Mouse (Mus musculus) midbrain, embryonic 16.5 days (tissue): ENCODE results near the gene Adk. TPM values are rescaled to one million over a fixed set of nuclear protein-coding genes. Genes with fewer than 3 reads are reported as not detected.

Experiments used
- ATAC-seq: fragments of 200-750 bp; cut with Nextera tagmentation; 2 replicates; pipeline ENCODE4 v1.8.0; 2017; ENCODE audit warnings: moderate TSS enrichment
- H3K27ac ChIP-seq: fragments of 300-500 bp; sonication (generic); 2 replicates; pipeline ENCODE4 v1.5.1; 2014; ENCODE audit warnings: mild to moderate bottlenecking, low read length, mixed read lengths
- H3K27me3 ChIP-seq: fragments of 300-500 bp; sonication (generic); 2 replicates; pipeline ENCODE4 v1.6.1; 2014; ENCODE audit warnings: low read depth, low read length, mixed read lengths; ENCODE audit not compliant: control insufficient read depth, insufficient read depth
- H3K36me3 ChIP-seq: fragments of 300-500 bp; sonication (generic); 2 replicates; pipeline ENCODE4 v1.6.1; 2014; ENCODE audit warnings: mild to moderate bottlenecking, low read length, moderate library complexity, mixed read lengths; ENCODE audit not compliant: control insufficient read depth, insufficient read depth
- H3K4me1 ChIP-seq: fragments of 300-500 bp; sonication (generic); 2 replicates; pipeline ENCODE4 v1.6.1; 2014; ENCODE audit warnings: mild to moderate bottlenecking, low read length, mixed read lengths; ENCODE audit not compliant: control insufficient read depth, insufficient read depth
- H3K4me2 ChIP-seq: fragments of 300-500 bp; sonication (generic); 2 replicates; pipeline ENCODE4 v1.6.1; 2014; ENCODE audit warnings: mild to moderate bottlenecking, low read length, mixed read lengths
- H3K4me3 ChIP-seq: fragments of 300-500 bp; sonication (generic); 2 replicates; pipeline ENCODE4 v1.5.1; 2014; ENCODE audit warnings: low read depth, mild to moderate bottlenecking, low read length, moderate library complexity, mixed read lengths
- H3K9ac ChIP-seq: fragments of 300-500 bp; sonication (generic); 2 replicates; pipeline ENCODE4 v1.6.1; 2014; ENCODE audit warnings: low read depth, low read length, mixed read lengths
- H3K9me3 ChIP-seq: fragments of 300-500 bp; sonication (generic); replicated peaks from 2 replicates; pipeline ENCODE4 v1.6.1; 2014; ENCODE audit warnings: mild to moderate bottlenecking, low read length, mixed read lengths; ENCODE audit not compliant: control insufficient read depth, poor library complexity, severe bottlenecking
- WGBS: fragments of 180-500 bp; shearing (Covaris S2); extraction: QIAGEN DNeasy Blood & Tissue Kit; methylation state at CpG from one replicate; pipeline ENCODE4 v1.1.7; 2014; 5-methylcytosine and 5-hydroxymethylcytosine counted together
- polyA plus RNA-seq: library from polyadenylated mRNA; unstranded; fragments of >200 nt; fragmentation: Nextera tagmentation; extraction: Ambion mirVana; gene quantifications from 2 replicates; pipeline ENCODE4 v1.2.1, GENCODE M21; 2015

Gene Adk
- polyA plus RNA-seq, 1 experiment from 2014 or later, result 40.4 TPM

GRCm38 (mm10) chr14:21223456-21223855, 171.1 kb downstream of the Adk start:
- no peak for ATAC-seq
- Histone ChIP-seq H3K4me3 (no peak overlapping the region), H3K4me1 (peaks cover 18% of the 10 kb centered on the region), H3K9me3 (no peaks in the 10 kb centered on the region), H3K4me2 (no peak overlapping the region), H3K27me3 (no peaks in the 10 kb centered on the region), H3K27ac (no peak overlapping the region), H3K9ac (no peak overlapping the region), H3K36me3 (no peaks in the 10 kb centered on the region)
- 76% methylated on average over 6 of the region's 6 CpGs for WGBS

GRCm38 (mm10) chr14:21223971-21224635, 171.7 kb downstream of the Adk start:
- peaks cover 18% of the 10 kb centered on the region for H3K4me1 ChIP-seq
- no peak overlapping the region for H3K9ac ChIP-seq
- H3K27me3 ChIP-seq, result no peaks in the 10 kb centered on the region
- no peak for ATAC-seq
- WGBS, result 88% methylated on average over 3 of the region's 3 CpGs
- no peak overlapping the region for H3K27ac ChIP-seq
- no peak overlapping the region for H3K4me3 ChIP-seq
- no peak overlapping the region for H3K4me2 ChIP-seq
- H3K36me3 ChIP-seq, result no peaks in the 10 kb centered on the region
- H3K9me3 ChIP-seq, result no peaks in the 10 kb centered on the region

DNA sequence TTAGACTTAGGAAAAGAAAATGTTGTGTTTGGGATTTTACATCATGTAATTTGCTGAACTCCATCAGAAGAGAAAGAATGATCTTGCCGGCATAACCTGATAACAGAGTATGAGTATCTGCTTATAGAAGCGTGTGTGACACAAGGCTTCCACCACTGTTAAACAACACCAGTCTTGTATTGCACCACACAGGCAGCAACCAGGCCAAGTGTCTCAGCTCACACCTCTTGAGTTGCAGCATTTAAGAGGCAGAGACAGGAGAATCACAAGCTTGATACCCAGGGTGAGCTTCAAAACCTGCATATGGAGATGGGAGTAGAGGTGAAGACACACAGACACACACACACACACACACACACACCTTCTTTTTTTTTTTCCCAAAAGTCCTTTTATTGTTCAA, 184.7 kb downstream of the Adk start:
- Histone ChIP-seq H3K4me3 (no peak overlapping the region), H3K27ac (no peak overlapping the region), H3K27me3 (no peaks in the 10 kb centered on the region), H3K36me3 (no peaks in the 10 kb centered on the region), H3K4me2 (no peak overlapping the region), H3K9ac (no peak overlapping the region), H3K9me3 (no peaks in the 10 kb centered on the region), H3K4me1 (no peaks in the 10 kb centered on the region)
- WGBS, result 96% methylated on average over 2 of the region's 2 CpGs
- ATAC-seq, result no peak

DNA sequence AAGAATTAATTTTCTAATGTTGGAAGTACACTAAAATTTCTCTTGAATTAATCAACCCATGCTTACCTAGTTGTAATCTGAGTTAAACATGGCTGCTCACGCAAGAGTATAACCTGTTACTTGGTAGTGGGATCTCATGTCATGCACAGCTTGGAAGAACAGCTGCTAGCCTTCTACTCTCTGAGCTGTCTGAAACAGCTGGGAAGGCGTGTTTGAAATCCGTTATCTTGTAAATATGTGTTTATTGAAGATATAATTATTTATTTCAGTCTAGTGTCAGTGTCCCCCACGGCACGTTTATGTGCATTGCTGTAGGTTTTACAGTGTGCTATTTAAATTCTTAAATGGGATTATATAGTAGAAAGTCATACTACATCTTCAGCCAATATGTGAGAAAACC, 188.7 kb downstream of the Adk start:
- H3K27me3 ChIP-seq, result no peaks in the 10 kb centered on the region
- no peak overlapping the region for H3K4me3 ChIP-seq
- no peaks in the 10 kb centered on the region for H3K36me3 ChIP-seq
- no peak overlapping the region for H3K9ac ChIP-seq
- 89% methylated on average over 5 of the region's 5 CpGs for WGBS
- no peaks in the 10 kb centered on the region for H3K4me1 ChIP-seq
- H3K27ac ChIP-seq, result no peak overlapping the region
- no peak for ATAC-seq
- no peak overlapping the region for H3K4me2 ChIP-seq
- no peaks in the 10 kb centered on the region for H3K9me3 ChIP-seq

DNA sequence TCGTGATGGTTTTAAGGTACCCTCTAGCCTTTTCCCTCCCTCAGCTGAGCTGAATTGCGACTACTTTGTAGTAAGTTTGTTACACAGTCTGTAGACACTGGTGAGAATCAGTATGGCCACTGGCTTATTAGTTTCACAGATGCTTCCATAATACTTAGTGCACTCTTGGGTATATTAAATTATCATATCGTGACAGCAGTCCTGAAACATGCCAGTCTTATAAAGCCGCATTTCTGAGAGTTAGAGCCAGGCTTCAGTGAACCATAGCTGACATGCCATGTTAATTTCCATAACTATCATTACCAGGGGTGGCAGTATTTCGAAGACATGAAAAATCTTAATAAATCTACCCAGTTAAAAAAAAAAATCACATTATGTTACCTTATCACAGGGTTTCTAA, 199.0 kb downstream of the Adk start:
- Histone ChIP-seq H3K36me3 (no peaks in the 10 kb centered on the region), H3K9me3 (no peaks in the 10 kb centered on the region), H3K27ac (peak overlapping the region; percentile 69; the same call in 1 of the 2 replicates), H3K4me3 (no peak overlapping the region), H3K27me3 (no peaks in the 10 kb centered on the region), H3K9ac (no peak overlapping the region), H3K4me1 (peaks cover 16% of the 10 kb centered on the region), H3K4me2 (no peak overlapping the region)
- 0 out of 2 replicates have a peak, but pooled peaks have one; percentile 21 for ATAC-seq
- WGBS, result 15% methylated on average over 5 of the region's 5 CpGs

DNA sequence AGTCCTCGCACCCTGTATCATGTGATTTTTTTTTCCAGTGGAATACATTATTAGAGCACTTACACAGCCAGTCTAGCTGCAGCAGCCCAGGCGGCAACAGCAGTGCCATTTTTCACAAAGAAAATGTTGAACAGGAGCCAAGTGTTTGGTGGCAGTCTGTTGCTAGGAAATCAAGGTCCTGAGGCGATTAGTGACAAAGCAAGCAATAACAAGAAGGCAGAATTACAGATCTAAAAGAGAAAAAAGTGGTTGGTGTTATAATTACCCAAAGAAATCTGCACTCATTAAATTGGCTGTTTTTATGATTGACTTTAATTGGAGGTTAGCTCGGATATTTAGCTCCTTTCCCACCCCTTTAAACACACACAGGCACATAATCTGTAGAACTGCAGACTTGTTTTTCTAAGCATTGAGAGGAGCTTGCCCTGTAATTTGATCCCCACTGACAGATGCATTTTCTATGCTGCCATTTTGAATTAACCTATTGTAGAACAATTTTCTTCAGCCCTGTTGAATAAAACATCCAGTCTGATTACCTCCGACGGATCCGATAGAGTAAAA, 200.0 kb downstream of the Adk start:
- no peak overlapping the region for H3K4me3 ChIP-seq
- H3K27ac ChIP-seq, result peak overlapping the region; percentile 88
- peak overlapping the region; percentile 38; the same call in 1 of the 2 replicates for H3K9ac ChIP-seq
- WGBS, result 4% methylated on average over 7 of the region's 7 CpGs
- peak; percentile 92 for ATAC-seq
- no peaks in the 10 kb centered on the region for H3K36me3 ChIP-seq
- H3K4me2 ChIP-seq, result peak overlapping the region; percentile 41
- H3K9me3 ChIP-seq, result no peaks in the 10 kb centered on the region
- peaks cover 16% of the 10 kb centered on the region for H3K4me1 ChIP-seq
- H3K27me3 ChIP-seq, result no peaks in the 10 kb centered on the region

- ATAC-seq, result peak; percentile 72
- Histone ChIP-seq H3K9ac (no peak overlapping the region), H3K27me3 (no peaks in the 10 kb centered on the region), H3K4me1 (peaks cover 16% of the 10 kb centered on the region), H3K36me3 (no peaks in the 10 kb centered on the region), H3K4me3 (no peak overlapping the region), H3K4me2 (0 out of 2 replicates have a peak overlapping the region, but pooled peaks have one; percentile 2), H3K27ac (peak overlapping the region; percentile 71), H3K9me3 (no peaks in the 10 kb centered on the region)
- 6% methylated on average over 5 of the region's 5 CpGs for WGBS
Observed at GRCm38 (mm10) chr14:21253321-21253992, 201.1 kb downstream of the Adk start.

- H3K4me3 ChIP-seq, result no peak overlapping the region
- H3K36me3 ChIP-seq, result no peaks in the 10 kb centered on the region
- H3K9ac ChIP-seq, result no peak overlapping the region
- WGBS, result 37% methylated on average over 2 of the region's 2 CpGs
- H3K4me1 ChIP-seq, result peaks cover 16% of the 10 kb centered on the region
- H3K27ac ChIP-seq, result peak overlapping the region; percentile 71
- H3K9me3 ChIP-seq, result no peaks in the 10 kb centered on the region
- no peak overlapping the region for H3K4me2 ChIP-seq
- no peak for ATAC-seq
- no peaks in the 10 kb centered on the region for H3K27me3 ChIP-seq
Observed at GRCm38 (mm10) chr14:21253993-21254339, 201.6 kb downstream of the Adk start.

GRCm38 (mm10) chr14:21268229-21268628, 215.9 kb downstream of the Adk start:
- 93% methylated on average over 8 of the region's 8 CpGs for WGBS
- Histone ChIP-seq H3K4me1 (no peaks in the 10 kb centered on the region), H3K9me3 (no peaks in the 10 kb centered on the region), H3K27me3 (no peaks in the 10 kb centered on the region), H3K27ac (no peak overlapping the region), H3K4me3 (no peak overlapping the region), H3K36me3 (no peaks in the 10 kb centered on the region), H3K4me2 (no peak overlapping the region), H3K9ac (no peak overlapping the region)
- no peak for ATAC-seq
